Mouse (Mus musculus): Measurements from ENCODE around the gene Agxt2. TPM values are rescaled to one million over a fixed set of nuclear protein-coding genes. Genes with fewer than 3 reads are reported as not detected.

The Agxt2 gene
- polyA plus RNA-seq (2017; shearing (Covaris generic)) = not detected

GRCm38 (mm10) chr15:10358039-10358948 lies at the start of gene Agxt2:
Gene Agxt2 (plus strand): TSS chr15:10358532.
- ATAC-seq = no peak

- no peak for ATAC-seq
Observed at GRCm38 (mm10) chr15:10311826-10312225, 46.5 kb upstream of the Agxt2 start.

GRCm38 (mm10) chr15:10313522-10314455 lies 44.5 kb upstream of the Agxt2 start:
- ATAC-seq = no peak

- ATAC-seq = no peak
Observed at GRCm38 (mm10) chr15:10325080-10325479, 33.3 kb upstream of the Agxt2 start, which contains the start of gene Gm21973. Gene Gm21973 (plus strand): TSS chr15:10325380.

- no peak for ATAC-seq
Observed at GRCm38 (mm10) chr15:10330626-10331025, 27.7 kb upstream of the Agxt2 start.

GRCm38 (mm10) chr15:10332566-10332965 lies 25.8 kb upstream of the Agxt2 start:
- no peak for ATAC-seq

- no peak for ATAC-seq
Observed at GRCm38 (mm10) chr15:10338606-10339005, 19.7 kb upstream of the Agxt2 start.

- no peak for ATAC-seq
Observed at GRCm38 (mm10) chr15:10347044-10347443, 11.3 kb upstream of the Agxt2 start.

- no peak for ATAC-seq
Observed at GRCm38 (mm10) chr15:10366331-10366730, 8.0 kb downstream of the Agxt2 start.

- no peak for ATAC-seq
Observed at GRCm38 (mm10) chr15:10375404-10375803, 17.1 kb downstream of the Agxt2 start.

- no peak for ATAC-seq
Observed at GRCm38 (mm10) chr15:10378338-10378959, 20.1 kb downstream of the Agxt2 start.

GRCm38 (mm10) chr15:10379757-10380458 lies 21.6 kb downstream of the Agxt2 start:
- ATAC-seq = no peak

GRCm38 (mm10) chr15:10387263-10387662 lies 28.9 kb downstream of the Agxt2 start:
- no peak for ATAC-seq

- no peak for ATAC-seq
Observed at GRCm38 (mm10) chr15:10399795-10400194, 41.5 kb downstream of the Agxt2 start.

- no peak for ATAC-seq
Observed at GRCm38 (mm10) chr15:10400415-10400814, 42.1 kb downstream of the Agxt2 start.

GRCm38 (mm10) chr15:10409842-10410241 lies 51.5 kb downstream of the Agxt2 start:
- ATAC-seq = no peak

- no peak for ATAC-seq
Observed at GRCm38 (mm10) chr15:10410881-10411280, 52.5 kb downstream of the Agxt2 start.

- ATAC-seq = no peak
Observed at GRCm38 (mm10) chr15:10413656-10414055, 55.3 kb downstream of the Agxt2 start.

GRCm38 (mm10) chr15:10421138-10421784 lies 62.9 kb downstream of the Agxt2 start:
- ATAC-seq = no peak

GRCm38 (mm10) chr15:10421785-10422144 lies 63.4 kb downstream of the Agxt2 start:
- ATAC-seq = no peak

GRCm38 (mm10) chr15:10426124-10426523 lies 67.8 kb downstream of the Agxt2 start:
- ATAC-seq = no peak
